Mouse (Mus musculus): ENCODE measurements around the gene Gm45808. TPM values are rescaled to one million over a fixed set of nuclear protein-coding genes. Genes with fewer than 3 reads are reported as not detected.
"Not testable (repeated sequence)": the region's sequence is repeated elsewhere in the genome, so short reads cannot be mapped to it uniquely, and the experiment has no call there.

The Gm45808 gene
- polyA plus RNA-seq (2015; fragmentation: Nextera tagmentation; extraction: Ambion mirVana), result not detected in 2 replicates

DNA sequence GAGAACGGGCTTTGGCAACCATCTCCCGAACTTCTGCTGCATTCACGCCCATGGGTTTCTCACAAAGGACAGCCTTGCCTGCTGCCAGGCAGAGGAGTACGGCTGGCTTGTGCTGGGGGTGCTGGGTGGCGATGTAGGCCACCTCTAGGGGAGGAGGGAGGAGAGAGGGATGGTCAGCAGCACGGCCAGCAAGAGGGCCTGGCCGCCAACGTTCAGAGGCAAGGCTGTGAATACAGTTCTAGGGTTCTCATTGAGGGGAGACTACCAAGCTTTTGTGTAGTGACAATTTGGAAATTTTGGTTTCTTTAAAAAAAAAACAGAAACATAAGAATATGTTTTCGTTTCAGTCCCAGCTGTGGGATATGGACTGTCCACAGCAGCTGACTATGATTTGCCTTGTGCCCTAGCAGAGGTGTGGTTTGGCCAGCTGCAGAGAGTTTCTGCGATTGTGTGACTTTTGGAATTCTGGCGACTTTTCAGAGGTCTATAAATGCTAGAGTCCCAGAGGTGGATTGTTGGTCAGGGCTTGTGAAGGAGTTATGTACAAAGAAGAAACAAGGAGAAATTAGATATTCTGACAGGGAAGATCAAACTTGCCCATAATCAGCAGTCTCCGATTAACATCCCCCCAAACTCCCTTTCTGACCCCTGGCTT is at the start of gene Gm45808:
Gene Gm45808, minus strand, starts transcription at position 51 of the 655 bp plus-strand sequence.
- Histone ChIP-seq H3K9ac (replicated peaks) (no peak within 1 kb of the TSS), H3K4me2 (no peak within 1 kb of the TSS), H3K27ac (replicated peaks) (peak within 1 kb of the TSS; percentile 83; the same call in 1 of the 2 replicates), H3K27me3 (replicated peaks) (no peaks in the 10 kb centered on the region), H3K36me3 (0 out of 2 replicates have a peak, but pooled peaks cover 2% of the 10 kb centered on the region), H3K4me3 (replicated peaks) (no peak within 1 kb of the TSS), H3K4me1 (peaks cover 37% of the 10 kb centered on the region), H3K9me3 (replicated peaks) (no peaks in the 10 kb centered on the region)
- no peak for ATAC-seq (ENCODE audit: low FRiP score)
- 83% methylated on average over 12 of the region's 12 CpGs for WGBS

DNA sequence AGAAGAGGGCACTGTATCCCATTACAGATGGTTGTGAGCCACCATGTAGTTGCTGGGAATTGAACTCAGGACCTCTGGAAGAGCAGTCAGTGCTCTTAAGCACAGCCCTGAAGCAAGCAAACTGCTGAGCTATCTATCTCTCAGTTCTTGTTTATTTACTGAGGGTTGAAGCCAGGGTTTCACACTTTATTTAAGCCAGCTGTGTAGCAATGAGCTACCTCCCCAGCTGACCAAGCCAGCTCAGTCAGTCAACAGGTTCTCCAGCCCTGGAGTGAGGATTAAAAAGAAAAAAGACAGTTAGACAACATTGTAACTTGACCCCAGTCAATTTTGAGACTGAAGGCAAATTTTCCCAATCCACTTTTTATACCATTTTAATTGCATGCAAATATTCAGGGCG is 49.1 kb upstream of the Gm45808 start:
- 88% methylated on average over 1 of the region's 1 CpGs for WGBS
- Histone ChIP-seq H3K36me3 (no peaks in the 10 kb centered on the region), H3K4me2 (no peak overlapping the region), H3K9ac (replicated peaks) (no peak overlapping the region), H3K27ac (replicated peaks) (no peak overlapping the region), H3K4me3 (replicated peaks) (no peak overlapping the region), H3K9me3 (replicated peaks) (no peaks in the 10 kb centered on the region), H3K4me1 (peaks cover 7% of the 10 kb centered on the region), H3K27me3 (replicated peaks) (no peaks in the 10 kb centered on the region)
- ATAC-seq (ENCODE audit: low FRiP score), result no peak

DNA sequence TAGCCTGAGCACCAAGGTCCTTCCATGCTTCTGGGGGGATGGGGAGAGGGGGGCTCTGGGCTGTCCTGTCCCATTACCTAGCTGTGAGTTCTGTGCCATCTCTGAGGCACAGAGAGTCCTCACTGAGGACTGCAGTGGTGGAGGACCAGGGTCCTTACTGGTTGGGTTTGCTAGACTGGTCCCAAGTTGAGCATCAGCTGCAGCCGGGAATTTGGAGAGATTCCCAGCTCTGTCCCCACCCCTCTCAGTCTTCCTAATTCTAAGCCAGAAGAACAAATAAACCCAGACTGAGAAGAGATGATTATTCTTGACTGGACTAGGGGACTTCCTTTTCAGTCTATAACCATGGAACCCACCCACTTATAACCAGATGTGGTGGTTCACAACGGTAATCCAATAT is 44.0 kb upstream of the Gm45808 start:
- Histone ChIP-seq H3K9ac (replicated peaks) (no peak overlapping the region), H3K4me1 (peaks cover 8% of the 10 kb centered on the region), H3K9me3 (replicated peaks) (no peaks in the 10 kb centered on the region), H3K27ac (replicated peaks) (0 out of 2 replicates have a peak overlapping the region, but pooled peaks have one; percentile 18), H3K4me3 (replicated peaks) (no peak overlapping the region), H3K4me2 (no peak overlapping the region), H3K27me3 (replicated peaks) (no peaks in the 10 kb centered on the region), H3K36me3 (no peaks in the 10 kb centered on the region)
- no peak for ATAC-seq (ENCODE audit: low FRiP score)
- 74% methylated on average over 2 of the region's 2 CpGs for WGBS

DNA sequence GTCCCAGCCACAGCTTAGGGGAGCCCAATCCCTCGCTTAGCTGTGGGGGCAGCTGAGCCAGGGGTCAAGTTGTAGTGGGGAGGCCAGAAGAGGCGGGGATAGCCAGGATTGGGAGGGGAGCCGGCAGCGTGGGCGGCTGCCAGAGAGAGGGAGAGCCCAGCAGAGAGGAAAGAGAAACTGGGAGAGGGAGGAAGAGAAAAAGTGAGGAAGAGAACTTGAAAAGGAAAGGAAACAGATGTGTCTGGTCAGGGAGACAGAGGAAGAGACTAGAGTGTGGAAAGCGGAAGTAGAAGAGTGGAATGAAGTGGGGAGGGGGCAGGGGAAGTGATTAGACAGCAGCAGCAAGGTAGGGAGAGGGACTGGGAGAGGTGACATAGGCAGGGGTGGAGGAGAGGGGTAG is 42.9 kb upstream of the Gm45808 start:
- Histone ChIP-seq H3K36me3 (no peaks in the 10 kb centered on the region), H3K27ac (replicated peaks) (no peak overlapping the region), H3K9ac (replicated peaks) (no peak overlapping the region), H3K4me1 (peaks cover 20% of the 10 kb centered on the region), H3K27me3 (replicated peaks) (no peaks in the 10 kb centered on the region), H3K4me3 (replicated peaks) (no peak overlapping the region), H3K9me3 (replicated peaks) (no peaks in the 10 kb centered on the region), H3K4me2 (no peak overlapping the region)
- ATAC-seq (ENCODE audit: low FRiP score), result no peak
- 27% methylated on average over 6 of the region's 6 CpGs for WGBS

DNA sequence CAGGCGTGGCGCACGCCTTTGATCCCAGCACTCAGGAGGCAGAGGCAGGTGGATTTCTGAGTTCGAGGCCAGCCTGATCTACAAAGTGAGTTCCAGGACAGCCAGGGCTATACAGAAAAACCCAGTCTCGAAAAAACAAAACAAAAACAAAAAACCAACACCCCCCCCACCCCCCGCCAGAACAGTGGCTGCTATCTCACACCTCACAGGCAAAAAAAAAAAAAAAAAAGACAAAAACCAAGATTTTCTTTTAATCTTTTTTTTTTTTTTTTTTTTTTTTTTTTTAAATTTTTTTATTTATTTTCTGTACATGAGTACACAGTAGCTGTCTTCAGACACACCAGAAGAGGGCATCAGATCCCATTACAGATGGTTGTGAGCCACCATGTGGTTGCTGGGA is 40.6 kb upstream of the Gm45808 start:
- H3K9me3 ChIP-seq (replicated peaks); H3K27me3 ChIP-seq (replicated peaks); H3K4me3 ChIP-seq (replicated peaks); H3K36me3 ChIP-seq; ATAC-seq (ENCODE audit: low FRiP score); H3K27ac ChIP-seq (replicated peaks); H3K9ac ChIP-seq (replicated peaks); H3K4me2 ChIP-seq: not testable (repeated sequence)
- 94% methylated on average over 6 of the region's 6 CpGs for WGBS
- peaks cover 34% of the 10 kb centered on the region for H3K4me1 ChIP-seq

DNA sequence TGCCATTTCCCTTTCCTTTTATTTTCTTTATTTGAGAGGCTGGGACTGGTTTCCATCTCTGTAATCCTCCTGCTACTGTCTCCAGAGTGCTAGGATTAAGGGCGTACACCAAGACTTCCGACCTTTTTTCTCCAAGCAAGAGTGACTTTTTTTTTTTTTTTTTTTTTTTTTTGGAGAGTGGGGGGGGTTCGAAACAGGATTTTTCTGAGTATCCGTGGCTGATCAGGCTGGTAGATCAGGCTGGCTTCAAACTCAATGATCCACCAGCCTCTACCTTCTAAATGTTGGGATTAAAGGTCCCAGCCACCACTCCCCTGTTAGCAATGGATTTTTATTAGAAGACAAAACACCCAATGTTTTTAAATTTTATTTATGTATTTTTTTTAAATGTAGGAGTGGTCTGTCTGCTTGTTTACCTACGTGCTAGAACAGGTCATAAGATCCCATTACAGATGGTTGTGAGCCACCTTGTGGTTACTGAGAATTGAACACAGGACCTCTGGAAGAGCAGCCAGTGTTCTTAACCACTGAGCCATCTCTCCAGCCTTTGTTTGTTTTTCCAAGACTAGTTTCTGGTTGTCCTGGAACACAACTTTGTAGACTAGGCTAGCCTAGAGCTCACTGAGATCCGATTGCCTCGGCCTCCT is 40.0 kb upstream of the Gm45808 start:
- Histone ChIP-seq H3K9ac (replicated peaks) (peak overlapping the region; percentile 93), H3K4me1 (peaks cover 37% of the 10 kb centered on the region), H3K27ac (replicated peaks) (peak overlapping the region; percentile 91), H3K4me3 (replicated peaks) (peak overlapping the region; percentile 72), H3K9me3 (replicated peaks) (no peaks in the 10 kb centered on the region), H3K27me3 (replicated peaks) (no peaks in the 10 kb centered on the region), H3K4me2 (peak overlapping the region; percentile 82), H3K36me3 (no peaks in the 10 kb centered on the region)
- WGBS, result 26% methylated on average over 7 of the region's 7 CpGs
- no peak; the same call in 1 of the 2 replicates for ATAC-seq (ENCODE audit: low FRiP score)

DNA sequence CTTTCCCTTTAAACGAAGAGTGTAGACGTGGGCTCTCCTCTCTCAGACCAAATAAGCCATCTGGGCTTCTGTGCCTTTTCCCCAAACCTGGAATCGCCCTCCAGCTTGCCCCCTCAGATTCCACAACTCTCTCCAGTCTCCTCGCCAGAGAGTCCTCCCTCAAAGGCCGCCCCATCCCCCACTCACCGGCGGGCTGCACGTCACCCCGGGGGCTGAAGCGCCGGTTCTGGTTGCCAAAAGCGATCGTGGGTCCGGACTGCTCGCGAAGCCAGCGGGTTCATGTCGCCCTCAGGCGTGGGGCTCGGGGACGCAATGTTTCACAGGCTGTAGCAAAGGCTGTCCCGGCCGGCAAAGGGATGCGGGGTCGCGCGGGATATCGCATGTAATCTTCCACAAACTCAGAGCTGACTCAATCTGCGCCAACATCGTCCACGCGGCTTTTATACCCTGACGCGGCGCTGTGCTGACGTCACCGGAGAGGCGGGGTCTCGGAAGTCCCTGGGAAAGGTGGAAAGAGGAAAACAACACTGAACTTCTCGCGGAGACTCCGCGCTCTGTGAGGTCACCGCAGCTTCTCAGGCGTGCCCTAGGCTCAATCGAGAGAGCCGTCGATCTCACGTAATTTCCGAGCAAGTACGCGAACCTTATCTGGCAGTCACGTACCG is 39.3 kb upstream of the Gm45808 start, which contains the start of the genes Ppp1r15a and Plekha4:
Gene Ppp1r15a, minus strand, starts transcription at position 460 of the 665 bp plus-strand sequence.
Gene Plekha4, plus strand, starts transcription at position 522 of the 665 bp plus-strand sequence.
- H3K9me3 ChIP-seq (replicated peaks), result no peaks in the 10 kb centered on the region
- no peaks in the 10 kb centered on the region for H3K27me3 ChIP-seq (replicated peaks)
- H3K4me3 ChIP-seq (replicated peaks), result peak within 1 kb of the TSS; percentile 72
- no peaks in the 10 kb centered on the region for H3K36me3 ChIP-seq
- ATAC-seq (ENCODE audit: low FRiP score), result peak; percentile 86
- H3K4me2 ChIP-seq, result peak within 1 kb of the TSS; percentile 82
- H3K4me1 ChIP-seq, result peaks cover 42% of the 10 kb centered on the region
- under 1% methylated on average over 54 of the region's 54 CpGs for WGBS
- H3K27ac ChIP-seq (replicated peaks), result peak within 1 kb of the TSS; percentile 91
- peak within 1 kb of the TSS; percentile 93 for H3K9ac ChIP-seq (replicated peaks)

GRCm38 (mm10) chr7:45524841-45525621 is 38.4 kb upstream of the Gm45808 start:
- WGBS, result 40% methylated on average over 12 of the region's 12 CpGs

DNA sequence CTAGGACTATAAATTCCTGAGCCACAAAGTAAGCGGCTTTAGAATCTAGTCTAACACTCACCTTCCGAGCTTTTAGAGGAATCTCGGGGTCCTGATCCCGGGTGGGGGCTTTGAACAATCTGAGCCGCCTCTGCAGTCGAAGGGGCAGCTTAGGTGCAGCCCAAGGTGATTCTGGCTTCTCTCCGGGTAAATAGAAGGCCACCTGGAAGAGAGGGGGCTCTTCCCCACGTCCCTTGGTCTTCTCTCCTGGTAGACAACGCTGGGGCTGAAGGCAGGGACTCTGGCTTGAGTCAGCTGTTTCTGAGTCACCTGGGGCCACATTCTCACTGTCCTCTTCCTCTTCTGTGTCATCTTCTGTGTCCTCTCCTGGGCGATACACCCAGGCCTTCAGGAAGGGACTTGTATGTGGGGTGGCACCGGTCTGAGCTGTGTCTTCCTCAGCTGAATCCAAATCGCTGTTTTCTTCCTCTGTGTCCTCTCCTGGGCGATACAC is 37.1 kb upstream of the Gm45808 start:
- Histone ChIP-seq H3K27me3 (replicated peaks) (no peaks in the 10 kb centered on the region), H3K9ac (replicated peaks) (no peak overlapping the region), H3K4me3 (replicated peaks) (no peak overlapping the region), H3K9me3 (replicated peaks) (no peaks in the 10 kb centered on the region), H3K4me2 (peak overlapping the region; percentile 31), H3K27ac (replicated peaks) (no peak overlapping the region), H3K36me3 (no peaks in the 10 kb centered on the region), H3K4me1 (peaks cover 42% of the 10 kb centered on the region)
- WGBS, result 87% methylated on average over 13 of the region's 13 CpGs
- ATAC-seq (ENCODE audit: low FRiP score), result no peak

More at GRCm38 (mm10) chr7:45524841-45525621, 38.4 kb upstream of the Gm45808 start:
- Histone ChIP-seq H3K4me1 (peaks cover 42% of the 10 kb centered on the region), H3K4me3 (replicated peaks) (peak overlapping the region; percentile 72), H3K27ac (replicated peaks) (peak overlapping the region; percentile 91), H3K36me3 (no peaks in the 10 kb centered on the region), H3K4me2 (peak overlapping the region; percentile 82), H3K9me3 (replicated peaks) (no peaks in the 10 kb centered on the region), H3K27me3 (replicated peaks) (no peaks in the 10 kb centered on the region), H3K9ac (replicated peaks) (peak overlapping the region; percentile 93)
- ATAC-seq (ENCODE audit: low FRiP score), result peak; percentile 6; the same call in 1 of the 2 replicates

DNA sequence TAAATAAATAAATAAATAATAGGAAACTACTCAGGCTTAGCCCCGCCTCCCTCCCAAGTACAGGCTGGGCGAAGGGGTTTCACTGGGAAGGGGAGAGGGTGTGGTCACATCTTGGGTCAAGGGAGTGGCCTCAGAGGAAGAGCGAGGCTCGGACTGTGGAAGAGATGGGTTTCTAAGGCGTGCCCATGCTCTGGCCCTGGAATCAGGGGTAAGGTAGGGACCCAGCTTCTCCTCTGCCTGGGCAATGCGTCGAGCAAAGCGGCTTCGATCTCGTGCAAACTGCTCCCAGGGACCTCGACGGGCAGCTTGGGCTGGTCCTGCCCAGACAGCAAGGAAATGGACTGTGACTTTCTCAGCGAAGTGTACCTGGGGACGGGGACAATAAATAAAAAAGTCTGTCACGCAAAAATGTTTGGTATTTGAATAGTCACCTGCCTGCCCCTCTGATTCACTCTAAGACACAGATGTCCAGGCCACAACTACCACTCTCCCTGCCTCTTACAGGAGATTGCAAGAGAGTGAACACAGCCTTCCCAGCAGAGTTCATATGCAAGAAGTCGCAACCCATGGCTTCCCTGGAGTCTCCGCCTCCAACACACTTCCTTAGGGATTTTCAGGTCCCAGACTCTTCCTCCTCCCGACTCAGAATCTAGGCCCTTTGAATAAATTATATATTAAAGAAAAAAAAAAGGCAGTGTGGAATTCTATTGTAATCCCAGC is 36.5 kb upstream of the Gm45808 start:
- no peak overlapping the region for H3K4me3 ChIP-seq (replicated peaks)
- 72% methylated on average over 18 of the region's 18 CpGs for WGBS
- peaks cover 42% of the 10 kb centered on the region for H3K4me1 ChIP-seq
- no peaks in the 10 kb centered on the region for H3K36me3 ChIP-seq
- H3K9me3 ChIP-seq (replicated peaks), result no peaks in the 10 kb centered on the region
- ATAC-seq (ENCODE audit: low FRiP score), result no peak
- no peaks in the 10 kb centered on the region for H3K27me3 ChIP-seq (replicated peaks)
- H3K4me2 ChIP-seq, result peak overlapping the region; percentile 31
- H3K27ac ChIP-seq (replicated peaks), result no peak overlapping the region
- no peak overlapping the region for H3K9ac ChIP-seq (replicated peaks)

Measured in neural tube, embryonic 15.5 days (tissue).